Mouse (Mus musculus) 3134 (cell line): Measurements from ENCODE around the gene Prdm16.

Source experiments
- DNase-seq: peaks from one replicate; pipeline ENCODE4 v3.0.0-alpha.2; 2011; ENCODE audit warnings: low spot score; ENCODE audit not compliant: insufficient read length; ENCODE audit errors: extremely low read depth

Gene Prdm16

DNA sequence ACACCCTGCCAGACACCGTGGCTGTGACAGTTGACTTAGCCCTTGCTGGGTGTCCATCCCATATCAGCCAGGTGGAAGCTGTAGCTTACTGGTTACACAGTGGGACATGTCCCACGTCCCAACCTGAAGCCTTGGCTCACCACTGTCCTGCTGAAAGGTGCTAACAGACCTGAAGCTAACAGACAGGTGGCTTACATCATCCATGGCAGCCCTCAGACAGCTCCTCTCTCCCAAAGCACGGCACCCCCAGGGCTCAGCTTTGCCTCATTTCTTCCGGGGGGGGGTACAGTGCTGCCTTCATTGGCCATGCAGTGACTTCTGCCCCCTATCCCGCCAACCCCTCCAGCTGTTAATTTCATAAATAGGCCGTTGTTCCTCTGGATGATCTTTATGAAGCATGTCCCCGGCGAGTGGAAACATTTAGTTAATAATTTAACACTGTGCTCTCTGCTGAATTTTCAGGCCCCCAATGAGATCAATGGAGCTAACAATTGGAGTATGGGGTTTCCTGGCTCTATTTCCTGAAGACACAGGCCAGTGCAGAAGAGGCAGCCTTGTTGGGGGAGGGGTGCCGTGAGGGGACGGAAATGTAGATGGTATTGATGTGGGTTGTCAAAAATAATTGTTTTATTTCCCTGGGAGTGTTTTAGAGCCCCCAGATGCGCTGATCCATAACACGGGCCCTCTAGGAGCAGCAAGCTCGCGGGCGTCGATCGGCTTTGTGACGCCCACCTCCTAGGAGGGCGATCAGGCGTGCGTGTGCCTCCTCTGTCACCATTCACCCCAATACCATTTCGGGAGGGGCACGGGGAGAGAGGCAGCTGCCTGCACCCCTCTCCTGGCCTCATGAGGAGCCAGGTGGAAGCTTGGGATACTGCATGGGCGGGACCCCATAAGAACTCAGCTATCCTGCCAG, 236.2 kb downstream of the Prdm16 start:
- DNase-seq = no peak

- no peak for DNase-seq
Observed at GRCm38 (mm10) chr4:154399634-154400033, 237.0 kb downstream of the Prdm16 start.

DNA sequence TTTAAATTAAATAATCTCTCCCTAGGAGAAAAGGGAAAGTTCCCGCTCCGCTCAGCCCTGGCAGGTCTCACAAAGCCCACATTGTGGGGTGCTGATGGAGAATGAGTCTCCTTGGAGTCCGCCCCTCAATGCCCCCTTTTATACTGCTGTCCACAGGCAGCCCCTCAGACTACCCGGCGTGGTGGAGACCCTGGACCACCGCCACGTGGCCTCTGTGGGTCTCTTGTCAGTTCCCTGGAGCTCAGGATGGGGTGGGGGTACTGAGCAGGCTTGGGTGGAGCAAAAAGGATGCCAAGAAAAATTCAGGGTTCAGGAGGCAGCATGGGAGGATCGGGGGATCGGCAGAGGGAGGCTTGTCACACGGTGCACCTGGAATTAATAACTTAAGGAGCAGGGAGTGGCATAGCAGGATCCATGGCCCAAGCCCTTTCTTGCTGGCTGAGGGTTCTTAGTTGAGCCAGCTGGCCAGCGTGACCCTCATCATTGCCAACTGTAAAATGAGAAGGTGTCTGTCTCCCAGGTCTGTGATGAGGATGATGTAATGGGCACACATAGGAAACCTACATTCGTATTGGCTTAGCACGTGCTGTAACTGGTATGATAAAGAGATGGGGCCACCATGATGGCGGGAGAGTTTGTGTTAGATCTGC, 239.9 kb downstream of the Prdm16 start:
- DNase-seq = no peak

GRCm38 (mm10) chr4:154394123-154394722, 242.4 kb downstream of the Prdm16 start:
- peak; percentile 68 for DNase-seq

DNA sequence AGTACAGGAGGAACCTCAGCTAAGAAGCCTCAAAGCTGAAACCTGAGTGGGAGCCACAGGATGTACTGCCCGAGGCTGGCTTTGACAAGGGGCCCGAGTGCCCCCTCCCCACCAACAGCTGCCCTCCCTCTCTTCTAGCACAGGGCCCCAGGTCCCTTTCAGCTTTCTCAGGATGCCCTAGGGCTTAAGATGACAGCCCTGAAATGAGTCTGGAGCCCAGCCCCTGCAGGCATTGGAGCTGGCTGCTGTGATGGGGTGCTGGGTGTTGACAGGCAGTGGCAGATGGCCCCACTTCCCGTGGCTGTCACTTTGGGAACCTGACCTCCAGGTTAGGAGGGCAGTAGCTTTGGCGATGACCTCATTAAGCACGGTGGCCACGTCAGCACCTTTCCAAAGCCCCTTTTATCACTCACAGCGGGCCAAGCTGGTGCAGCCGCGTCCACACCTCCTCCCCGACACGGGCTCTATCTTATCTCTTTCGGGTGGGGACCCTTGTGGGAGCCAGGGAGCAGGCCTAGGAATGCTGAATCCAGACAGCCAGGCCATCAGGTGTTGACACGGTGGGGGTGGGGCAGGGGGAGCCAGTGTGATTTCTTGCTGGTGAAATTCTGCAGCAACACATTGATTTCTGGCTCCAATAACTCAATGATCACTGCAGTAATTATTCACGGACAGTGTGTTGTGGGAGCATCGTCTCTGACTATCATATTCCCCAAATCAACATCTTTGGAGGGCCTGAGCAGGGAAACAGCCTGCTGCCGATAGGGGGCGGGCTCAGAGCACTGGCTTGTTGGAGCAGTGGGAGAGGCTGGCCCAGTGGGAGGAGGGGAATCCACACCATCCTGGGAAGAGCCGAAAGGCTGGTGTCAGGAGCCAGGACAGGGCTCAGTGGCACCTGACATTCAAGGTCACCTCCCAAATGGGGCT, 243.2 kb downstream of the Prdm16 start:
- DNase-seq = peak; percentile 43

DNA sequence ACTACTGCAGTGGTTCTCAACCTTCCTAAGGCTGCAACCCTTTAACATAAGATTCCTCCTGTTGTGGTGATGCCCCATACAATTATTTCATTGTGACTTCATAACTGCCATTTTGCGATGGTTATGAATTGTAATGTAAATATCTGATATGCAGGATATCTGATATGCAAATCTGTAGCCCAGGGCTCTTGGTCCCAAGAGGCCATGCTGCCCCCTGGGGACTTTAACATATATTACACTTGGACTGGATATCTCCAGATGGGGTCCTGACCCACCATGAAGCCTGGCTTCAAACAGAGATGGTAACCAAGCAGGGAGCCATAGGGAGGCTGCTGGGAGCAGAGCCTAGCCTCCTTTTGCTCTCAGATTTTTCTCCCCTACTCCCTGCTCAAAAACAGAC, 244.0 kb downstream of the Prdm16 start:
- no peak for DNase-seq

DNA sequence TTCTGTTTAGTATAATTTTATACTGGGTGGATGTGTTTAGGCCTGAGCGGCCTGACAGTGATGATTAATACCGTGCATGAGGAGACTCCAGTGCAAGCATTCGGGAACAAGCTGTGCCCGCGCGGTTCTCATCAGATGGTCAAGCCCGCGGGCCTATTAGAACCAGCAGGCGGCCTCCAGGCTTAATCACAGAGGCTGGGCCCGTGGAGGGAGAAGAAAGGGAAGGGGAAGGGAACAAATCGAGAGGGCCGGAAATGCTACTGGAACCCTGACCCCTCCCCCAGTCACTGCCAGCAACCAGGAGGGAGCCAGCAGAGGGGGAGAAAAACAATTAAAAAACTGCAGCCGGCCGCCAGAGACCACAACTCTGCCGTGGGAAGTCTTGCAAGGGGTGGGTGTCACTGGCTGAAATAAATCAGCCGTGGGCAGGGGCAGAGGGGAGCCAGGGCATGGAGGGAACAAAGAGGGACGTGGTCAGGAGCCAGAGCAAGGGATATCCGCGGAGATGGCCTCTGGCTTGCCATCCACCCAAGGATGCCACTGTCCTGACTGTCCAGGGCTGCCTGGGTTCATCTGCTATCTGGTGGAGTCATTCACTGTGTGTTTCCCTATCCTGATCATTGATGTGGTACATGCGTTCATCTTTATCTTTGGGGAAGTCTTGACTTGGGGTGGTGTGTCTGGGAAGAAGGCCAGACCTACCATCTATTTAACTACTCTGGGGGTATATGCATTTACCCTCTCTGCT, 246.2 kb downstream of the Prdm16 start:
- no peak for DNase-seq

DNA sequence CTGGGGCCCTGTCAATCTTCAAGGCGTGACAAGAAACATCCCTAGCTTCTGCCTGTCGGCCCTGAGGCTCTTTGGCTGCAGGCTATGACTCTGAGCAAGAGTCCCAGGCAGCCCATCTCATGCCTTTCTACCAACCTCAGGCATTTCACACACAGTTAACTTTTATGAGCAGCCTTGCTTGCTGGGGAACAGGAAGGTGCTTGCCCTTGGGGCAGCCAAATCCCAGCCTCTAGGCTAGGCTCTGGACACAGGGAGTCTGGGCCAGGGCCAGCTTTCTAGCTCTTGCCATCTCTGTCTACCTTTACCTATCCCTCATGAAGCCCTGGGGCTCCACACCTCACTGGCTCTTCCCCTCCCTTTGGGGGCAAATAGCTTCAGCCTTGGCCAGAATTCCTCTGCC, 247.0 kb downstream of the Prdm16 start:
- no peak for DNase-seq

- no peak for DNase-seq
Observed at GRCm38 (mm10) chr4:154386810-154387209, 249.9 kb downstream of the Prdm16 start.

DNA sequence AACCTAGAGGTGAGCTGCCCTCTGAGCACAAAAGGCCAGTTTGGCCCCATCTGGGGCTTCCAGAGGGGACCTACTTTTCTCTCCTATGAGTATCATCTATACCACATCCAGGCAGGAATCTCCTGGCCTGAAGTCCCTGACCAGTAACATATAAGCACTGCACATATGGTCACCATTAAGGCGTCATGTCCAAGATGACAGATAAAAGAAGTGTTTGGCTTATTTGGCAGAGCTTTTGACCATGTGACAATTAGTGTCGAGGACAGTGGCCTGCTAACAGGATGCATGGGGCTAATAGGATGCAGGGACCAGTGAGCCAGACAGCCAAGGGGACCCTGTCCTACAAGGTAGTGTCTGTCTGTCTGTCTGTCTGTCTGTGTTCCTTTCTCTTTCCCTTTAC, 250.8 kb downstream of the Prdm16 start:
- no peak for DNase-seq

- no peak for DNase-seq
Observed at GRCm38 (mm10) chr4:154385208-154385607, 251.5 kb downstream of the Prdm16 start.

DNA sequence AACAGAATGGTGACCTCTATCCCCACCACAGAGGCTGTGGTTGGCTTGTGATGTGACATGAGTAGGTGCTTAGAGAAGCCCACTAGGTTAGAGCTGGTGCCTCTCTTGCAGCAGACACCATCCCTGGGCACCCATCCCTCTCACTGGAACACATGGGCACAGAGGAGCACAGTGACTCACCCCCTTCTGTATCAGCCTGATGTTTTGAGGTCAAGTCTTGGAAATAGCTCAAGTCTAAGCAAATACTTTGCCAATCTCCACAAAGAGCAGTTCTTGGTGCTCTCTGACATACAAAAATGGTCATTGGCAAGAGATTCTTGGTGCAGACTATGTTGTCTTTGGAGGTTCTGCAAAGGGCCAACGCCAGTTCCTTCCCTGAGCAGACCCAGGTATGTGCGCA, 257.8 kb downstream of the Prdm16 start:
- DNase-seq = peak; percentile 38

- DNase-seq = no peak
Observed at GRCm38 (mm10) chr4:154375939-154376625, 260.6 kb downstream of the Prdm16 start.

- no peak for DNase-seq
Observed at GRCm38 (mm10) chr4:154371542-154372247, 265.0 kb downstream of the Prdm16 start.

- DNase-seq = no peak
Observed at GRCm38 (mm10) chr4:154370841-154371240, 265.8 kb downstream of the Prdm16 start.

DNA sequence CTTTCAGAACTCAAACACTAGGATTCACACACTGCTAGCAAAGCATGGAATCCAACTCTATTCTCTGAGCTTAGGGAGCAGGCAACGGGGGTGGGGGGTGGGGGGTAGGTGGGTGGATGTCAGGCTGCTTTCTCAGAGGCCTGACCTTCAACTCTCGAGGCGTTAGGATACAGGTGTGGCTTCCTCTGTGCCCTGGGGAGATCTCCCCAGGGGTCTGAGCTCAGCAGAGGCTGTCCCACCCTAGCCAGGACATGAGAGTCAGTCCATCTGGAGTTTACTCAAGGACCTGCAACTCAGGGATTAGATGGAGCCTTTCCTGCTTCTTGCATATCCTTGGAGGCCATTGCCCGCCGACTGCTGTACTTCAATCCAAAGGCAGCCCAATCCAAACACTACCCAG, 267.6 kb downstream of the Prdm16 start:
- DNase-seq = no peak

- DNase-seq = no peak
Observed at GRCm38 (mm10) chr4:154366836-154367235, 269.8 kb downstream of the Prdm16 start.

- DNase-seq = no peak
Observed at GRCm38 (mm10) chr4:154364752-154365151, 271.9 kb downstream of the Prdm16 start.

DNA sequence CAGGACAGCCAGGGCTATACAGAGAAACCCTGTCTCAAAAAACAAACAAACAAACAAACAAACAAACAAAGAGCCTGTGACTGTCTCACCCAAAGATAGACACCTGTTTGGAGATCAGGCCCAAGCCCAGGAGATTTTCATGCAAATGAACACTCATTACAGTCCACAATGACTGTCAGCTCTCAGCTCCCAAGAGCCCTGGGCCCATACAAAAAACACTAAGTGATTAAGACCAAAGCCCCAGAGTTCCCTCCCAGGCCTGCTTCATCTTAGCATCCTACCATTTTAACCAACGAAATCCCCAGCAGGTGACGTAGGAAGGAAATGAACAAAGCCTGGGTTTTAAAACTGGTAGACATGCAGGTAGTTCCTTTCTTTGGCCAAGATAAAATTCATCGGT, 275.8 kb downstream of the Prdm16 start:
- DNase-seq = no peak
